Mouse (Mus musculus) T-helper 1 cell (primary cell): ENCODE data around the gene Eif2ak4.

Source experiments
- in situ Hi-C: fragments of 300-600 bp; cut with MboI, MseI; formaldehyde crosslinking; loops from one replicate; pipeline ENCODE4 v1.15.1; 2025; ENCODE audit warnings: high pct_unique_total_duplicates

Eif2ak4 gene

GRCm38 (mm10) chr2:118404336-118404735, 15.9 kb downstream of the Eif2ak4 start:
- in situ Hi-C loops, result no loop called here

- in situ Hi-C loops, result no loop called here
These were observed 17.1 kb downstream of the Eif2ak4 start for GRCm38 (mm10) chr2:118405568-118405967.

GRCm38 (mm10) chr2:118406811-118407210, 18.4 kb downstream of the Eif2ak4 start:
- in situ Hi-C loops, result no loop called here

- in situ Hi-C loops, result no loop called here
These were observed 20.0 kb downstream of the Eif2ak4 start for GRCm38 (mm10) chr2:118408336-118408895.

GRCm38 (mm10) chr2:118412821-118413220, 24.4 kb downstream of the Eif2ak4 start:
- in situ Hi-C loops, result no loop called here

- in situ Hi-C loops, result no loop called here
These were observed 27.4 kb downstream of the Eif2ak4 start for GRCm38 (mm10) chr2:118415601-118416355.

GRCm38 (mm10) chr2:118418076-118418475, 29.7 kb downstream of the Eif2ak4 start:
- in situ Hi-C loops, result no loop called here

- in situ Hi-C loops, result no loop called here
These were observed 33.5 kb downstream of the Eif2ak4 start for GRCm38 (mm10) chr2:118421951-118422350.

GRCm38 (mm10) chr2:118422385-118422784, 34.0 kb downstream of the Eif2ak4 start:
- in situ Hi-C loops, result no loop called here

- in situ Hi-C loops, result no loop called here
These were observed 39.9 kb downstream of the Eif2ak4 start for GRCm38 (mm10) chr2:118428296-118428695.

- in situ Hi-C loops, result no loop called here
These were observed 40.9 kb downstream of the Eif2ak4 start for GRCm38 (mm10) chr2:118429297-118429696.

GRCm38 (mm10) chr2:118430630-118431029, 42.2 kb downstream of the Eif2ak4 start:
- in situ Hi-C loops, result no loop called here

GRCm38 (mm10) chr2:118431589-118431988, 43.2 kb downstream of the Eif2ak4 start:
- in situ Hi-C loops, result no loop called here

GRCm38 (mm10) chr2:118442172-118442571, 53.8 kb downstream of the Eif2ak4 start:
- in situ Hi-C loops, result no loop called here

- in situ Hi-C loops, result no loop called here
These were observed 54.3 kb downstream of the Eif2ak4 start for GRCm38 (mm10) chr2:118442723-118443122.

GRCm38 (mm10) chr2:118445696-118446674, 57.6 kb downstream of the Eif2ak4 start:
- in situ Hi-C loops, result no loop called here

GRCm38 (mm10) chr2:118448181-118448580, 59.8 kb downstream of the Eif2ak4 start:
- in situ Hi-C loops, result no loop called here

- in situ Hi-C loops, result no loop called here
These were observed 62.6 kb downstream of the Eif2ak4 start for GRCm38 (mm10) chr2:118451056-118451455.

- in situ Hi-C loops, result no loop called here
These were observed 68.6 kb downstream of the Eif2ak4 start for GRCm38 (mm10) chr2:118457029-118457428.

GRCm38 (mm10) chr2:118457463-118458261, 69.2 kb downstream of the Eif2ak4 start:
- in situ Hi-C loops, result no loop called here

- in situ Hi-C loops, result no loop called here
These were observed 73.2 kb downstream of the Eif2ak4 start for GRCm38 (mm10) chr2:118461480-118462165.
